Mouse (Mus musculus) ES-Bruce4 (cell line): ENCODE results near the gene Prkce.

Source experiments
- CTCF ChIP-seq: IDR thresholded peaks from one replicate; pipeline ENCODE4 v1.8.1; 2011; ENCODE audit warnings: low read depth, low read length
- POLR2A ChIP-seq: IDR thresholded peaks from one replicate; pipeline ENCODE4 v1.8.1; 2011; ENCODE audit warnings: low read length; ENCODE audit not compliant: insufficient read depth

DNA sequence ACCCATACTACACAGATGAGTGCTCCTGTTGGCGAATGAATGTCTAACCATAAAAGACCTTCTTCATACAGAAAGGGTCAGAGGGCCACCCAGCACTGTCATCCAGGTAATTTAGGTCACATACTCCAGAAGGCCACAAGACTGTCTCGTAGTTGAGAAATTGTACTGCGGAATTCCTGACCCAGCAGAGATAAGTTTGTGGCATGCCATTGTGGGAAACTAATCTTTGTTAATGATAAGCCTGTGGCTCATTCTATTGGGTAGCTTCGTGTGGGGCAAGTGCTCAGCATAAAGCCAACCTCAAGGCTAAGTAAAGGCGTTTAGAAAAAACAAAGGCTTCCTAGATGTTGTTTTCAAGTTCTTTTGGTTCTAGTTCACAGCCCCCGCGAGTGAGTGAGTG lies 324.8 kb downstream of the Prkce start:
- TF ChIP-seq POLR2A (no peak), CTCF (no peak)
